Mouse (Mus musculus): ENCODE results near the gene Fgf12. TPM values are rescaled to one million over a fixed set of nuclear protein-coding genes. Genes with fewer than 3 reads are reported as not detected.

The Fgf12 gene
- polyA plus RNA-seq, 1 experiment, result not detected

DNA sequence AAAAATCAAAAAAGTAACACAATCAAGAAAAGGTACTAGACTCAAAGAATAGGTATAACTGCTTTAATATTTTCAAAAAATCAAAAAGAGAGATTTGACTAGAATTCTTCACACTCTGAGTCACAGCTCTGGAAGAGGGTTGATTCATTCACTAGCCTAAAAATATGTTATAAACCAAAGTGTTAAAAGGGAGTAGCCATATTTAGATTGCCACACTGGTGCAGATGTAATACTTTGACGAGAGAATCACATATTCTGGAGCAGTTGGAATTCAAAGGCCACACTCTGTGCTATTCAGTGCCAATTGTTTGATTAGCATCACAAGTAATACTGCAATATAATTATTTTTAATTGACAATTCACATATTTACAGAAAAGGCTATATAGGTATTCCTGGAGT is 416.2 kb downstream of the Fgf12 start:
- no peak overlapping the region for H3K9ac ChIP-seq (ENCODE audit: low read depth, poor library complexity, severe bottlenecking)
- TF ChIP-seq EP300 (IDR thresholded peaks at IDR 0.05; ENCODE audit: insufficient read depth, low read depth, low read length) (no peak), POLR2A (IDR thresholded peaks at IDR 0.05; ENCODE audit: insufficient read depth, low read length) (no peak), CTCF (IDR thresholded peaks at IDR 0.05; ENCODE audit: low read depth, low read length) (no peak)
- no peaks in the 10 kb centered on the region for H3K36me3 ChIP-seq (ENCODE audit: control insufficient read depth, insufficient read depth, low read length, poor library complexity, severe bottlenecking)
- H3K27ac ChIP-seq (ENCODE audit: insufficient read depth, low read length), result no peak overlapping the region
- no peak overlapping the region for H3K4me3 ChIP-seq (ENCODE audit: low read depth, low read length)
- no peaks in the 10 kb centered on the region for H3K9me3 ChIP-seq (replicated peaks; ENCODE audit: control insufficient read depth, insufficient read depth, low read length, poor library complexity, severe bottlenecking)
- no peaks in the 10 kb centered on the region for H3K27me3 ChIP-seq (ENCODE audit: control insufficient read depth, insufficient read depth, low read length, poor library complexity, severe bottlenecking)
- H3K4me1 ChIP-seq (ENCODE audit: control insufficient read depth, insufficient read depth, low read length), result no peaks in the 10 kb centered on the region

GRCm38 (mm10) chr16:28335025-28335424 is 417.8 kb downstream of the Fgf12 start:
- TF ChIP-seq POLR2A (IDR thresholded peaks at IDR 0.05; ENCODE audit: insufficient read depth, low read length), result no peak
- TF ChIP-seq CTCF (IDR thresholded peaks at IDR 0.05; ENCODE audit: low read depth, low read length), result no peak
- TF ChIP-seq EP300 (IDR thresholded peaks at IDR 0.05; ENCODE audit: insufficient read depth, low read depth, low read length), result no peak
- no peaks in the 10 kb centered on the region for H3K27me3 ChIP-seq (ENCODE audit: control insufficient read depth, insufficient read depth, low read length, poor library complexity, severe bottlenecking)
- no peaks in the 10 kb centered on the region for H3K36me3 ChIP-seq (ENCODE audit: control insufficient read depth, insufficient read depth, low read length, poor library complexity, severe bottlenecking)
- no peaks in the 10 kb centered on the region for H3K4me1 ChIP-seq (ENCODE audit: control insufficient read depth, insufficient read depth, low read length)
- H3K9ac ChIP-seq (ENCODE audit: low read depth, poor library complexity, severe bottlenecking), result no peak overlapping the region
- H3K27ac ChIP-seq (ENCODE audit: insufficient read depth, low read length), result no peak overlapping the region
- H3K9me3 ChIP-seq (replicated peaks; ENCODE audit: control insufficient read depth, insufficient read depth, low read length, poor library complexity, severe bottlenecking), result no peaks in the 10 kb centered on the region
- H3K4me3 ChIP-seq (ENCODE audit: low read depth, low read length), result no peak overlapping the region

GRCm38 (mm10) chr16:28323576-28323975 is 429.3 kb downstream of the Fgf12 start:
- TF ChIP-seq CTCF (IDR thresholded peaks at IDR 0.05; ENCODE audit: low read depth, low read length) (no peak), POLR2A (IDR thresholded peaks at IDR 0.05; ENCODE audit: insufficient read depth, low read length) (no peak), EP300 (IDR thresholded peaks at IDR 0.05; ENCODE audit: insufficient read depth, low read depth, low read length) (no peak)
- Histone ChIP-seq H3K27ac (ENCODE audit: insufficient read depth, low read length) (no peak overlapping the region), H3K4me3 (ENCODE audit: low read depth, low read length) (no peak overlapping the region), H3K4me1 (ENCODE audit: control insufficient read depth, insufficient read depth, low read length) (no peaks in the 10 kb centered on the region), H3K27me3 (ENCODE audit: control insufficient read depth, insufficient read depth, low read length, poor library complexity, severe bottlenecking) (no peaks in the 10 kb centered on the region), H3K36me3 (ENCODE audit: control insufficient read depth, insufficient read depth, low read length, poor library complexity, severe bottlenecking) (no peaks in the 10 kb centered on the region), H3K9me3 (replicated peaks; ENCODE audit: control insufficient read depth, insufficient read depth, low read length, poor library complexity, severe bottlenecking) (no peaks in the 10 kb centered on the region), H3K9ac (ENCODE audit: low read depth, poor library complexity, severe bottlenecking) (no peak overlapping the region)

DNA sequence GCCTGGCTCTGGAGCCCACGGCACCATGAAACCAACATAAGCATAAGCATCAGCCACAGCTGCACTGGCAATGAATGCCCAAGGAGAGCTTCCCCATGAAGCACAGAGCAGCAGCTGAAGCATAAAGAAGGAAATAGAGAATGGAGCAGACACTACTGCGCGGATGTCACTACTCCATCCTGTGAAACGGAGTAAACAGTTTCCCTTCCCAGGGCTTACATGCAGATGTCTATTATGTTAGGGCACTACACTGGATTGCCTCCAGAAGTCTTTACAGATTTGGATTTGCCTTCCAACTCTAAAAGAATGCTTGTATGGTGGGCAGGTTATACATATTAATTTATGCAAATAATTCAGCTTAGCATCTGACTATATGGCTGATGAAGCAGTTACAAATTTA is 441.2 kb downstream of the Fgf12 start:
- no peak overlapping the region for H3K4me3 ChIP-seq (ENCODE audit: low read depth, low read length)
- H3K27me3 ChIP-seq (ENCODE audit: control insufficient read depth, insufficient read depth, low read length, poor library complexity, severe bottlenecking), result no peaks in the 10 kb centered on the region
- no peak for TF ChIP-seq POLR2A (IDR thresholded peaks at IDR 0.05; ENCODE audit: insufficient read depth, low read length)
- no peak for TF ChIP-seq EP300 (IDR thresholded peaks at IDR 0.05; ENCODE audit: insufficient read depth, low read depth, low read length)
- no peak for TF ChIP-seq CTCF (IDR thresholded peaks at IDR 0.05; ENCODE audit: low read depth, low read length)
- no peak overlapping the region for H3K9ac ChIP-seq (ENCODE audit: low read depth, poor library complexity, severe bottlenecking)
- H3K36me3 ChIP-seq (ENCODE audit: control insufficient read depth, insufficient read depth, low read length, poor library complexity, severe bottlenecking), result no peaks in the 10 kb centered on the region
- no peak overlapping the region for H3K27ac ChIP-seq (ENCODE audit: insufficient read depth, low read length)
- H3K9me3 ChIP-seq (replicated peaks; ENCODE audit: control insufficient read depth, insufficient read depth, low read length, poor library complexity, severe bottlenecking), result no peaks in the 10 kb centered on the region
- H3K4me1 ChIP-seq (ENCODE audit: control insufficient read depth, insufficient read depth, low read length), result no peaks in the 10 kb centered on the region

- no peaks in the 10 kb centered on the region for H3K36me3 ChIP-seq (ENCODE audit: control insufficient read depth, insufficient read depth, low read length, poor library complexity, severe bottlenecking)
- H3K9me3 ChIP-seq (replicated peaks; ENCODE audit: control insufficient read depth, insufficient read depth, low read length, poor library complexity, severe bottlenecking), result no peaks in the 10 kb centered on the region
- no peak for TF ChIP-seq EP300 (IDR thresholded peaks at IDR 0.05; ENCODE audit: insufficient read depth, low read depth, low read length)
- no peak for TF ChIP-seq CTCF (IDR thresholded peaks at IDR 0.05; ENCODE audit: low read depth, low read length)
- TF ChIP-seq POLR2A (IDR thresholded peaks at IDR 0.05; ENCODE audit: insufficient read depth, low read length), result no peak
- H3K4me1 ChIP-seq (ENCODE audit: control insufficient read depth, insufficient read depth, low read length), result no peaks in the 10 kb centered on the region
- no peak overlapping the region for H3K9ac ChIP-seq (ENCODE audit: low read depth, poor library complexity, severe bottlenecking)
- no peak overlapping the region for H3K27ac ChIP-seq (ENCODE audit: insufficient read depth, low read length)
- H3K4me3 ChIP-seq (ENCODE audit: low read depth, low read length), result no peak overlapping the region
- no peaks in the 10 kb centered on the region for H3K27me3 ChIP-seq (ENCODE audit: control insufficient read depth, insufficient read depth, low read length, poor library complexity, severe bottlenecking)
These were observed 449.0 kb downstream of the Fgf12 start for GRCm38 (mm10) chr16:28303889-28304288.

- Histone ChIP-seq H3K4me1 (ENCODE audit: control insufficient read depth, insufficient read depth, low read length) (no peaks in the 10 kb centered on the region), H3K27ac (ENCODE audit: insufficient read depth, low read length) (no peak overlapping the region), H3K27me3 (ENCODE audit: control insufficient read depth, insufficient read depth, low read length, poor library complexity, severe bottlenecking) (no peaks in the 10 kb centered on the region), H3K9ac (ENCODE audit: low read depth, poor library complexity, severe bottlenecking) (no peak overlapping the region), H3K36me3 (ENCODE audit: control insufficient read depth, insufficient read depth, low read length, poor library complexity, severe bottlenecking) (no peaks in the 10 kb centered on the region), H3K9me3 (replicated peaks; ENCODE audit: control insufficient read depth, insufficient read depth, low read length, poor library complexity, severe bottlenecking) (0 out of 2 replicates have a peak, but pooled peaks cover 2% of the 10 kb centered on the region), H3K4me3 (ENCODE audit: low read depth, low read length) (no peak overlapping the region)
- TF ChIP-seq POLR2A (IDR thresholded peaks at IDR 0.05; ENCODE audit: insufficient read depth, low read length) (no peak), EP300 (IDR thresholded peaks at IDR 0.05; ENCODE audit: insufficient read depth, low read depth, low read length) (no peak), CTCF (IDR thresholded peaks at IDR 0.05; ENCODE audit: low read depth, low read length) (no peak)
These were observed 463.1 kb downstream of the Fgf12 start for GRCm38 (mm10) chr16:28289689-28290330.

All from ES-Bruce4 (cell line).